In genomic region chr16:59639102-59639691, GRCm38 (mm10) we compare ENCODE assay signal across 8 mouse cellular contexts. TPM values are rescaled to one million over a fixed set of nuclear protein-coding genes. Genes with fewer than 3 reads are reported as not detected.
DNase-seq lines count a peak whose midpoint lies in the region; ATAC-seq and TF ChIP-seq lines count a peak whose summit lies in the region.

TSS of gene Arl6 (minus strand) at chr16:59639391.

- DNase-seq in adipocyte (ENCODE audit: low spot score) = peak; percentile 97
- DNase-seq in gastrocnemius, adult 2 months = peak; percentile 96
- peak; percentile 92 for DNase-seq in left cerebral cortex, adult 11 months (ENCODE audit: low spot score)
- DNase-seq in lung, postnatal 36 days = peak; percentile 94
- peak; percentile 95 for DNase-seq in retina, embryonic 14.5 days (ENCODE audit: low spot score)
- peak; percentile 89 to 90 for DNase-seq in thymus, postnatal 36 days

- peak; percentile 98 for ATAC-seq in hindbrain, embryonic 16.5 days

- H3K9ac ChIP-seq in hindbrain, embryonic 16.5 days (ENCODE audit: low read depth, low read length) = peak within 1 kb of the TSS; percentile 85

- H3K4me2 ChIP-seq in hindbrain, embryonic 16.5 days (ENCODE audit: low read length) = peak within 1 kb of the TSS; percentile 65

- no peaks in the 10 kb centered on the region for H3K27me3 ChIP-seq in hindbrain, embryonic 16.5 days (replicated peaks; ENCODE audit: control insufficient read depth, insufficient read depth, low read length)

- under 1% methylated on average over 44 of the region's 46 CpGs for WGBS in hindbrain, embryonic 16.5 days

- H3K4me1 ChIP-seq in cortical plate, adult 2 months (ENCODE audit: control insufficient read depth, insufficient read depth, low read length) = no peaks in the 10 kb centered on the region; the same call in 1 of the 2 replicates
- H3K4me1 ChIP-seq in hindbrain, embryonic 16.5 days (ENCODE audit: control insufficient read depth, insufficient read depth, low read depth, low read length) = peaks cover 7% of the 10 kb centered on the region

- H3K27ac ChIP-seq in cortical plate, adult 2 months (ENCODE audit: insufficient read depth, low read length) = peak within 1 kb of the TSS; percentile 90
- H3K27ac ChIP-seq in gastrocnemius, adult 2 months = peak within 1 kb of the TSS; percentile 95
- H3K27ac ChIP-seq in hindbrain, embryonic 16.5 days (ENCODE audit: low read depth, low read length) = peak within 1 kb of the TSS; percentile 98

- intact Hi-C loops in gastrocnemius, adult 2 months (cut with DNase I) = no loop called here

- TF ChIP-seq CTCF in cortical plate, adult 2 months (IDR thresholded peaks at IDR 0.05; ENCODE audit: extremely low read depth, insufficient read depth, low read length) = no peak
- TF ChIP-seq CTCF in gastrocnemius, adult 2 months (IDR thresholded peaks at IDR 0.05) = no peak

- peak within 1 kb of the TSS; percentile 92 for H3K4me3 ChIP-seq in cortical plate, adult 2 months (ENCODE audit: insufficient read depth, low read length)
- H3K4me3 ChIP-seq in gastrocnemius, adult 2 months = peak within 1 kb of the TSS; percentile 89
- H3K4me3 ChIP-seq in hindbrain, embryonic 16.5 days (ENCODE audit: low read length) = peak within 1 kb of the TSS; percentile 62

- no peaks in the 10 kb centered on the region for H3K9me3 ChIP-seq in hindbrain, embryonic 16.5 days (ENCODE audit: control insufficient read depth, low read length)

- H3K36me3 ChIP-seq in hindbrain, embryonic 16.5 days (ENCODE audit: control insufficient read depth, insufficient read depth, low read length) = no peaks in the 10 kb centered on the region

- peak; percentile 62; the same call in 1 of the 2 replicates for TF ChIP-seq POLR2A in cortical plate, adult 2 months (IDR thresholded peaks at IDR 0.05; ENCODE audit: extremely low read depth, insufficient read depth, low read length)

RNA-seq across cellular contexts. Expression of gene Arl6, which starts in this region (rescaled TPM):
- polyA plus RNA-seq in cortical plate, adult 2 months (2012; rRNA removed) = 21.0 and 23.1 TPM in 2 replicates
- total RNA-seq in gastrocnemius, adult 2 months (2021) = 1 to 10 TPM; 2.3 to 2.6 TPM
- polyA plus RNA-seq in hindbrain, embryonic 16.5 days (2015; fragmentation: Nextera tagmentation; extraction: Ambion mirVana) = 56.7 and 68.3 TPM in 2 replicates

Comparison
In these comparisons a context has a peak if more than half of its experiments do, and no peak if none do; other contexts are left out.
1. Peak in every context shown above with its lines: DNase-seq, ATAC-seq, H3K4me3 ChIP-seq and H3K27ac ChIP-seq.